Mouse (Mus musculus): ENCODE measurements around the gene Tcf7l1. TPM values are rescaled to one million over a fixed set of nuclear protein-coding genes. Genes with fewer than 3 reads are reported as not detected.

Tcf7l1 gene
- polyA plus RNA-seq, 1 experiment from 2014 or later, result 42.3 TPM

- no peaks in the 10 kb centered on the region for H3K36me3 ChIP-seq (ENCODE audit: control insufficient read depth, insufficient read depth, low read length)
- no peak for DNase-seq (ENCODE audit: low spot score)
- no peak overlapping the region for H3K9ac ChIP-seq (ENCODE audit: low read depth, low read length)
- H3K27me3 ChIP-seq (replicated peaks; ENCODE audit: control insufficient read depth, insufficient read depth, low read length), result no peaks in the 10 kb centered on the region
- 61% methylated on average over 4 of the region's 4 CpGs for WGBS
- H3K4me2 ChIP-seq (ENCODE audit: low read depth, low read length), result no peak overlapping the region
- H3K4me1 ChIP-seq (ENCODE audit: control insufficient read depth, insufficient read depth, low read length), result peaks cover 71% of the 10 kb centered on the region
- H3K27ac ChIP-seq (replicated peaks; ENCODE audit: low read depth, low read length), result peak overlapping the region; percentile 9; the same call in 1 of the 2 replicates
- ATAC-seq (ENCODE audit: low read depth), result no peak
- no peak overlapping the region for H3K4me3 ChIP-seq (ENCODE audit: low read depth, low read length)
- H3K9me3 ChIP-seq (ENCODE audit: control insufficient read depth, low read length), result no peaks in the 10 kb centered on the region
These were observed 106.8 kb downstream of the Tcf7l1 start for GRCm38 (mm10) chr6:72682238-72682637.

GRCm38 (mm10) chr6:72680936-72681335 lies 108.1 kb downstream of the Tcf7l1 start:
- DNase-seq (ENCODE audit: low spot score), result no peak
- Histone ChIP-seq H3K4me2 (ENCODE audit: low read depth, low read length) (no peak overlapping the region), H3K27me3 (replicated peaks; ENCODE audit: control insufficient read depth, insufficient read depth, low read length) (no peaks in the 10 kb centered on the region), H3K4me3 (ENCODE audit: low read depth, low read length) (no peak overlapping the region), H3K27ac (replicated peaks; ENCODE audit: low read depth, low read length) (0 out of 2 replicates have a peak overlapping the region, but pooled peaks have one; percentile 9), H3K36me3 (ENCODE audit: control insufficient read depth, insufficient read depth, low read length) (no peaks in the 10 kb centered on the region), H3K4me1 (ENCODE audit: control insufficient read depth, insufficient read depth, low read length) (peaks cover 69% of the 10 kb centered on the region), H3K9ac (ENCODE audit: low read depth, low read length) (no peak overlapping the region), H3K9me3 (ENCODE audit: control insufficient read depth, low read length) (no peaks in the 10 kb centered on the region)
- ATAC-seq (ENCODE audit: low read depth), result no peak
- WGBS, result 83% methylated on average over 9 of the region's 9 CpGs

DNA sequence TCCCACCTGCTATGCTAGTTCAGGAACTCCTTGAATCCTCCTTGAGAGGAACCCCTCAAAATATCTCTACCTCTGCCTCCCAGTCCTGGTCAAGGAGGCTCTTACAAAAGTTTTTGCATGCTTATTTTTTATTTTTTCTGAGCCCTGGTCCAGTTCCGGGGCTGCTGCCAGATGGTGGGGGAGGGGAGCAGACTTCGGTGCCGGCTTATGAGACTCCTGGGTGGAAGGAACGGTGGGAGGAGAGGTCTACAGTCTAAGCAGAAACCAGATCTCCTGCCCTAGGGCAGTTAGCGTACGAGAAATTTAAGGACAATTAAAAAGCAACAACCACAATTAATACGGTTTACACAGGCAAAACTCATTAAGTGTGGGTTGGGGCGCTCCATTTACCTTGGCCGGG lies 110.4 kb downstream of the Tcf7l1 start:
- Histone ChIP-seq H3K27me3 (replicated peaks; ENCODE audit: control insufficient read depth, insufficient read depth, low read length) (no peaks in the 10 kb centered on the region), H3K4me3 (ENCODE audit: low read depth, low read length) (no peak overlapping the region), H3K4me1 (ENCODE audit: control insufficient read depth, insufficient read depth, low read length) (peaks cover 63% of the 10 kb centered on the region), H3K4me2 (ENCODE audit: low read depth, low read length) (0 out of 2 replicates have a peak overlapping the region, but pooled peaks have one; percentile 47), H3K36me3 (ENCODE audit: control insufficient read depth, insufficient read depth, low read length) (no peaks in the 10 kb centered on the region), H3K9ac (ENCODE audit: low read depth, low read length) (0 out of 2 replicates have a peak overlapping the region, but pooled peaks have one; percentile 14), H3K9me3 (ENCODE audit: control insufficient read depth, low read length) (no peaks in the 10 kb centered on the region), H3K27ac (replicated peaks; ENCODE audit: low read depth, low read length) (peak overlapping the region; percentile 88)
- DNase-seq (ENCODE audit: low spot score), result peak; percentile 65
- WGBS, result 17% methylated on average over 9 of the region's 9 CpGs
- ATAC-seq (ENCODE audit: low read depth), result no peak

DNA sequence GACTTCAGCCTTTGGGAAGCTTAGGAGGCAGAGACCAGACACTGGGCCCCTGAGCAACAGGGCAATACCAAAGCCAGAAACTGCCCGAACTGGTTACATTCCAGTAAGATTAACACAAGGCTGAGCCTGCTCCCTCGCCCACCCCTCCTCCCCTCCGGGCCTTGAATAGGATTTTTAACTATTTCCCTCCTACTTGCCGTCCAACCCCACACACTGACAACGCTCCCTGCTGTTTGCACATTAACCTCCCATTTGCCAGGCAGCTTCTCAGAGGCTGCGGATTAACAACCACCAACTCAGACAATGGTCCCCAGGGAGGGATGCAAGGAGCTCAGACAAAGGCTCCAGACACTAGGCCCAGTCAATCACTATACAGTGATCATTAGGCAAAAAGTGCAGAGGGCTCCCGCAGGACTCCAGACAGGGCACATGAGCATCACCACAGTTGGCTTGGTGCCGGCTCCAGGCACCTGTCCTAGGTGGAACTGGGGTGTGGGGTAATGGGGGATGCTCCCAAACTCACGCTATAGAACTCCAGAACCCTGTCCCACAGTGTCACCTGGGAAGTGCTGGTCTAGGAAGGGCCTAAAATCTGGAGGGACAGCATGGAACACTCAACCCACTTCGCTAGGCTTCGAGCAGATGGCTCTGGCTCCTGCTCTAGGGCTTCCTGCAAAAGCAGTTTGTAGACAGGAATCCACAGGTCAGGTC lies 111.4 kb downstream of the Tcf7l1 start:
- Histone ChIP-seq H3K4me3 (ENCODE audit: low read depth, low read length) (peak overlapping the region; percentile 26), H3K9ac (ENCODE audit: low read depth, low read length) (peak overlapping the region; percentile 38), H3K4me2 (ENCODE audit: low read depth, low read length) (peak overlapping the region; percentile 47), H3K9me3 (ENCODE audit: control insufficient read depth, low read length) (no peaks in the 10 kb centered on the region), H3K36me3 (ENCODE audit: control insufficient read depth, insufficient read depth, low read length) (no peaks in the 10 kb centered on the region), H3K27ac (replicated peaks; ENCODE audit: low read depth, low read length) (peak overlapping the region; percentile 88), H3K27me3 (replicated peaks; ENCODE audit: control insufficient read depth, insufficient read depth, low read length) (no peaks in the 10 kb centered on the region), H3K4me1 (ENCODE audit: control insufficient read depth, insufficient read depth, low read length) (peaks cover 66% of the 10 kb centered on the region)
- peak; percentile 73 for ATAC-seq (ENCODE audit: low read depth)
- WGBS, result 12% methylated on average over 10 of the region's 11 CpGs
- peak; percentile 95 for DNase-seq (ENCODE audit: low spot score)

DNA sequence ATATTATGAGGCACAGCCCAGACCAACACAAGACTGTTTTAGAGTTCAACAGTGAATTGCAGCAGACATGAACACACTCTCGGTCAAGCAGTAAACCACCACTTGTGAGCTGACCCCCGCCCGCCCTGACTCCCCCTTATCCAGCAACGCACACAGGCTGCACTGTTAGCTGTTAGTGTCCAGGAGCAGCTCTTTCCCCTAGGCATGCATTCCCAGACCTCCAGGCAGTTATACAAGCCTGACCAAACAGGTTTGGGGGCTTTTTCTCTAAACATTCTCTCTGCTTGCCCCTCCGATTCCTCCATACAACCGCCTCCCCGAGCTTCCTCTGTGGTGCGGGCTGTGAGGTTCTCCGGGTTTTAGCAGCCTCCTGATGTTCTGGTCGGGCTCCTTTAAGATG lies 112.0 kb downstream of the Tcf7l1 start:
- Histone ChIP-seq H3K9ac (ENCODE audit: low read depth, low read length) (peak overlapping the region; percentile 38; the same call in 1 of the 2 replicates), H3K27me3 (replicated peaks; ENCODE audit: control insufficient read depth, insufficient read depth, low read length) (no peaks in the 10 kb centered on the region), H3K36me3 (ENCODE audit: control insufficient read depth, insufficient read depth, low read length) (no peaks in the 10 kb centered on the region), H3K4me3 (ENCODE audit: low read depth, low read length) (peak overlapping the region; percentile 26), H3K27ac (replicated peaks; ENCODE audit: low read depth, low read length) (peak overlapping the region; percentile 88), H3K4me2 (ENCODE audit: low read depth, low read length) (peak overlapping the region; percentile 47), H3K9me3 (ENCODE audit: control insufficient read depth, low read length) (no peaks in the 10 kb centered on the region), H3K4me1 (ENCODE audit: control insufficient read depth, insufficient read depth, low read length) (peaks cover 71% of the 10 kb centered on the region)
- ATAC-seq (ENCODE audit: low read depth), result peak; percentile 48
- peak; percentile 78 for DNase-seq (ENCODE audit: low spot score)
- WGBS, result 12% methylated on average over 10 of the region's 10 CpGs

GRCm38 (mm10) chr6:72676376-72676775 lies 112.7 kb downstream of the Tcf7l1 start:
- DNase-seq (ENCODE audit: low spot score) (no peak), ATAC-seq (ENCODE audit: low read depth) (no peak)
- no peak overlapping the region for H3K4me3 ChIP-seq (ENCODE audit: low read depth, low read length)
- peak overlapping the region; percentile 47; the same call in 1 of the 2 replicates for H3K4me2 ChIP-seq (ENCODE audit: low read depth, low read length)
- peak overlapping the region; percentile 88 for H3K27ac ChIP-seq (replicated peaks; ENCODE audit: low read depth, low read length)
- H3K36me3 ChIP-seq (ENCODE audit: control insufficient read depth, insufficient read depth, low read length), result no peaks in the 10 kb centered on the region
- H3K9me3 ChIP-seq (ENCODE audit: control insufficient read depth, low read length), result no peaks in the 10 kb centered on the region
- no peak overlapping the region for H3K9ac ChIP-seq (ENCODE audit: low read depth, low read length)
- no peaks in the 10 kb centered on the region for H3K27me3 ChIP-seq (replicated peaks; ENCODE audit: control insufficient read depth, insufficient read depth, low read length)
- H3K4me1 ChIP-seq (ENCODE audit: control insufficient read depth, insufficient read depth, low read length), result peaks cover 69% of the 10 kb centered on the region
- 57% methylated on average over 2 of the region's 2 CpGs for WGBS

- H3K4me2 ChIP-seq (ENCODE audit: low read depth, low read length), result no peak overlapping the region
- H3K4me1 ChIP-seq (ENCODE audit: control insufficient read depth, insufficient read depth, low read length), result peaks cover 64% of the 10 kb centered on the region
- no peaks in the 10 kb centered on the region for H3K36me3 ChIP-seq (ENCODE audit: control insufficient read depth, insufficient read depth, low read length)
- peak overlapping the region; percentile 80 for H3K27ac ChIP-seq (replicated peaks; ENCODE audit: low read depth, low read length)
- DNase-seq (ENCODE audit: low spot score) (no peak), ATAC-seq (ENCODE audit: low read depth) (no peak)
- no peaks in the 10 kb centered on the region for H3K9me3 ChIP-seq (ENCODE audit: control insufficient read depth, low read length)
- H3K4me3 ChIP-seq (ENCODE audit: low read depth, low read length), result no peak overlapping the region
- no peaks in the 10 kb centered on the region for H3K27me3 ChIP-seq (replicated peaks; ENCODE audit: control insufficient read depth, insufficient read depth, low read length)
- 0 out of 2 replicates have a peak overlapping the region, but pooled peaks have one; percentile 8 for H3K9ac ChIP-seq (ENCODE audit: low read depth, low read length)
These were observed 115.3 kb downstream of the Tcf7l1 start for GRCm38 (mm10) chr6:72673751-72674150.

DNA sequence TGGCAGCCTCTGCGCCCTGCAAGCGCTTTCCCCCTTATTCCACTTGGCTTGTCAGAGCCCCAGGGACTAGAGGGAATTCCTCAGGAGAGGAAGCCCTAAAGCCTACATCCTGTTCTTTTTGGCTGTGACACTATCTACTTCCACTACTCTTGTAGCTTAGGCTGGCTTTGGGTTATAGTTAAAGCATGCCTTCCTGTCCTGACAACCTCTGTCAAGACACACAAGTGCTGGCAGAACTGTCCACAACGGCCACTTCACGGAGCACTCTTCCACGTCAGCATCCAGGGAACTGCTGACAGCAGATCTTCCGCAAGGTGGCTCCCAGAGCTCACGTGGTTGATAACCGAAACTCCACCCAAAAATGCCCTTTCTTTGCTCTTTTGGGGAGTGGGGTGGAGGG lies 117.9 kb downstream of the Tcf7l1 start:
- no peak overlapping the region for H3K4me3 ChIP-seq (ENCODE audit: low read depth, low read length)
- H3K27me3 ChIP-seq (replicated peaks; ENCODE audit: control insufficient read depth, insufficient read depth, low read length), result no peaks in the 10 kb centered on the region
- no peak overlapping the region; the same call in 1 of the 2 replicates for H3K27ac ChIP-seq (replicated peaks; ENCODE audit: low read depth, low read length)
- no peaks in the 10 kb centered on the region for H3K9me3 ChIP-seq (ENCODE audit: control insufficient read depth, low read length)
- no peak overlapping the region for H3K9ac ChIP-seq (ENCODE audit: low read depth, low read length)
- H3K4me2 ChIP-seq (ENCODE audit: low read depth, low read length), result no peak overlapping the region
- ATAC-seq (ENCODE audit: low read depth), result no peak
- H3K4me1 ChIP-seq (ENCODE audit: control insufficient read depth, insufficient read depth, low read length), result peaks cover 50% of the 10 kb centered on the region
- H3K36me3 ChIP-seq (ENCODE audit: control insufficient read depth, insufficient read depth, low read length), result no peaks in the 10 kb centered on the region
- 69% methylated on average over 8 of the region's 8 CpGs for WGBS
- DNase-seq (ENCODE audit: low spot score), result no peak

- peaks cover 31% of the 10 kb centered on the region for H3K4me1 ChIP-seq (ENCODE audit: control insufficient read depth, insufficient read depth, low read length)
- DNase-seq (ENCODE audit: low spot score) (no peak), ATAC-seq (ENCODE audit: low read depth) (0 out of 2 replicates have a peak, but pooled peaks have one; percentile 31)
- H3K27me3 ChIP-seq (replicated peaks; ENCODE audit: control insufficient read depth, insufficient read depth, low read length), result no peaks in the 10 kb centered on the region
- no peak overlapping the region for H3K4me2 ChIP-seq (ENCODE audit: low read depth, low read length)
- no peak overlapping the region for H3K9ac ChIP-seq (ENCODE audit: low read depth, low read length)
- H3K27ac ChIP-seq (replicated peaks; ENCODE audit: low read depth, low read length), result no peak overlapping the region
- H3K36me3 ChIP-seq (ENCODE audit: control insufficient read depth, insufficient read depth, low read length), result no peaks in the 10 kb centered on the region
- H3K4me3 ChIP-seq (ENCODE audit: low read depth, low read length), result no peak overlapping the region
- no peaks in the 10 kb centered on the region for H3K9me3 ChIP-seq (ENCODE audit: control insufficient read depth, low read length)
- WGBS, result 60% methylated on average over 4 of the region's 4 CpGs
These were observed 122.0 kb downstream of the Tcf7l1 start for GRCm38 (mm10) chr6:72667021-72667420.
